Mouse (Mus musculus) embryonic facial prominence, embryonic 11.5 days (tissue): ENCODE results near the gene Meox1. TPM values are rescaled to one million over a fixed set of nuclear protein-coding genes. Genes with fewer than 3 reads are reported as not detected.

Experiments used
- ATAC-seq: fragments of 200-750 bp; cut with Nextera tagmentation; replicated peaks from 2 replicates; pipeline ENCODE4 v1.8.0; 2017; ENCODE audit warnings: low read depth; ENCODE audit not compliant: insufficient number of reproducible peaks, low FRiP score, low TSS enrichment
- DNase-seq: peaks from one replicate; pipeline ENCODE4 v3.0.0-alpha.2; 2015; ENCODE audit warnings: low spot score
- H3K27ac ChIP-seq: fragments of 300-500 bp; sonication (generic); replicated peaks from 2 replicates; pipeline ENCODE4 v1.5.1; 2014; ENCODE audit warnings: mild to moderate bottlenecking, low read depth, low read length, control low read depth
- H3K27me3 ChIP-seq: fragments of 300-500 bp; sonication (generic); 2 replicates; pipeline ENCODE4 v1.6.1; 2014; ENCODE audit warnings: mild to moderate bottlenecking, low read length, moderate library complexity, mixed read lengths; ENCODE audit not compliant: control insufficient read depth, insufficient read depth
- H3K36me3 ChIP-seq: fragments of 300-500 bp; sonication (generic); replicated peaks from 2 replicates; pipeline ENCODE4 v1.6.1; 2014; ENCODE audit warnings: low read depth, mild to moderate bottlenecking, low read length, moderate library complexity, mixed read lengths; ENCODE audit not compliant: control insufficient read depth, insufficient read depth
- H3K4me1 ChIP-seq: fragments of 300-500 bp; sonication (generic); 2 replicates; pipeline ENCODE4 v1.6.1; 2014; ENCODE audit warnings: low read length, mixed read lengths; ENCODE audit not compliant: control insufficient read depth, insufficient read depth
- H3K4me2 ChIP-seq: fragments of 300-500 bp; sonication (generic); 2 replicates; pipeline ENCODE4 v1.6.1; 2014; ENCODE audit warnings: low read depth, mild to moderate bottlenecking, control low read depth, low read length, moderate library complexity
- H3K4me3 ChIP-seq: fragments of 300-500 bp; sonication (generic); 2 replicates; pipeline ENCODE4 v1.5.1; 2014; ENCODE audit warnings: low read depth, low read length, control low read depth
- H3K9ac ChIP-seq: fragments of 300-500 bp; sonication (generic); replicated peaks from 2 replicates; pipeline ENCODE4 v1.6.1; 2014; ENCODE audit warnings: mild to moderate bottlenecking, control low read depth, low read length
- H3K9me3 ChIP-seq: fragments of 300-500 bp; sonication (generic); replicated peaks from 2 replicates; pipeline ENCODE4 v1.6.1; 2016; ENCODE audit warnings: mild to moderate bottlenecking, low read length, inconsistent platforms, mixed read lengths; ENCODE audit not compliant: control insufficient read depth
- WGBS: fragments of 180-500 bp; shearing (Covaris S2); extraction: QIAGEN DNeasy Blood & Tissue Kit; methylation state at CpG from one replicate; pipeline ENCODE4 v1.1.7; 2014; 5-methylcytosine and 5-hydroxymethylcytosine counted together
- polyA plus RNA-seq: library from polyadenylated mRNA; unstranded; fragments of >200 nt; fragmentation: Nextera tagmentation; extraction: Ambion mirVana; gene quantifications from 2 replicates; pipeline ENCODE4 v1.2.1, GENCODE M21; 2014

Meox1 gene
- polyA plus RNA-seq, 1 experiment from 2014 or later = 6.0 TPM

- peaks cover 6% of the 10 kb centered on the region for H3K4me1 ChIP-seq
- H3K27ac ChIP-seq = no peak overlapping the region
- DNase-seq (no peak), ATAC-seq (no peak)
- no peak overlapping the region for H3K4me3 ChIP-seq
- no peak overlapping the region for H3K9ac ChIP-seq
- no peaks in the 10 kb centered on the region for H3K27me3 ChIP-seq
- H3K36me3 ChIP-seq = no peaks in the 10 kb centered on the region
- 52% methylated on average over 18 of the region's 18 CpGs for WGBS
- H3K4me2 ChIP-seq = no peak overlapping the region
- no peaks in the 10 kb centered on the region for H3K9me3 ChIP-seq
These were observed 24.0 kb downstream of the Meox1 start for GRCm38 (mm10) chr11:101870067-101870765.

GRCm38 (mm10) chr11:101867513-101868052, 26.6 kb downstream of the Meox1 start:
- 31% methylated on average over 12 of the region's 12 CpGs for WGBS
- no peaks in the 10 kb centered on the region for H3K27me3 ChIP-seq
- H3K4me3 ChIP-seq = no peak overlapping the region
- H3K4me2 ChIP-seq = no peak overlapping the region
- peaks cover 6% of the 10 kb centered on the region for H3K4me1 ChIP-seq
- H3K27ac ChIP-seq = peak overlapping the region; percentile 67
- H3K9ac ChIP-seq = no peak overlapping the region; the same call in 1 of the 2 replicates
- DNase-seq (peak; percentile 81), ATAC-seq (no peak)
- no peaks in the 10 kb centered on the region for H3K9me3 ChIP-seq
- no peaks in the 10 kb centered on the region for H3K36me3 ChIP-seq

GRCm38 (mm10) chr11:101858742-101859141, 35.4 kb downstream of the Meox1 start:
- 43% methylated on average over 5 of the region's 5 CpGs for WGBS

GRCm38 (mm10) chr11:101855950-101856712, 38.0 kb downstream of the Meox1 start:
- WGBS = 62% methylated on average over 9 of the region's 9 CpGs
- Histone ChIP-seq H3K36me3 (no peaks in the 10 kb centered on the region), H3K9me3 (no peaks in the 10 kb centered on the region), H3K27ac (no peak overlapping the region), H3K4me3 (no peak overlapping the region), H3K4me2 (no peak overlapping the region), H3K4me1 (no peaks in the 10 kb centered on the region; the same call in 1 of the 2 replicates), H3K9ac (no peak overlapping the region), H3K27me3 (no peaks in the 10 kb centered on the region)
- ATAC-seq (no peak), DNase-seq (no peak)

More at GRCm38 (mm10) chr11:101858742-101859141, 35.4 kb downstream of the Meox1 start:
- Histone ChIP-seq H3K9ac (no peak overlapping the region), H3K4me3 (no peak overlapping the region), H3K4me2 (no peak overlapping the region), H3K9me3 (no peaks in the 10 kb centered on the region), H3K4me1 (no peaks in the 10 kb centered on the region; the same call in 1 of the 2 replicates), H3K27me3 (no peaks in the 10 kb centered on the region), H3K27ac (no peak overlapping the region), H3K36me3 (no peaks in the 10 kb centered on the region)
- no peak for DNase-seq
- ATAC-seq = no peak

GRCm38 (mm10) chr11:101851042-101851441, 43.1 kb downstream of the Meox1 start:
- Histone ChIP-seq H3K4me2 (no peak overlapping the region), H3K9me3 (no peaks in the 10 kb centered on the region), H3K4me3 (no peak overlapping the region), H3K9ac (no peak overlapping the region), H3K27ac (no peak overlapping the region; the same call in 1 of the 2 replicates), H3K27me3 (no peaks in the 10 kb centered on the region), H3K4me1 (no peaks in the 10 kb centered on the region), H3K36me3 (no peaks in the 10 kb centered on the region)
- WGBS = 66% methylated on average over 7 of the region's 7 CpGs
- DNase-seq (no peak), ATAC-seq (no peak)

- no peak overlapping the region for H3K9ac ChIP-seq
- H3K4me3 ChIP-seq = no peak overlapping the region
- H3K27me3 ChIP-seq = no peaks in the 10 kb centered on the region
- WGBS = 71% methylated on average over 4 of the region's 4 CpGs
- H3K27ac ChIP-seq = no peak overlapping the region
- no peak for ATAC-seq
- H3K36me3 ChIP-seq = no peaks in the 10 kb centered on the region
- no peak for DNase-seq
- no peaks in the 10 kb centered on the region for H3K4me1 ChIP-seq
- H3K9me3 ChIP-seq = no peaks in the 10 kb centered on the region
- no peak overlapping the region for H3K4me2 ChIP-seq
These were observed 44.9 kb downstream of the Meox1 start for GRCm38 (mm10) chr11:101849286-101849685.

GRCm38 (mm10) chr11:101847509-101847908, 46.7 kb downstream of the Meox1 start:
- Histone ChIP-seq H3K27ac (no peak overlapping the region), H3K4me2 (no peak overlapping the region), H3K36me3 (no peaks in the 10 kb centered on the region), H3K27me3 (no peaks in the 10 kb centered on the region), H3K4me3 (no peak overlapping the region), H3K9ac (no peak overlapping the region), H3K9me3 (no peaks in the 10 kb centered on the region), H3K4me1 (no peaks in the 10 kb centered on the region)
- DNase-seq (no peak), ATAC-seq (no peak)
- WGBS = 86% methylated on average over 5 of the region's 5 CpGs

GRCm38 (mm10) chr11:101842773-101843163, 51.4 kb downstream of the Meox1 start:
- no peaks in the 10 kb centered on the region; the same call in 1 of the 2 replicates for H3K9me3 ChIP-seq
- H3K4me1 ChIP-seq = no peaks in the 10 kb centered on the region
- H3K36me3 ChIP-seq = no peaks in the 10 kb centered on the region
- no peak overlapping the region for H3K4me2 ChIP-seq
- no peak overlapping the region for H3K27ac ChIP-seq
- no peak overlapping the region for H3K4me3 ChIP-seq
- DNase-seq (no peak), ATAC-seq (no peak)
- no peak overlapping the region for H3K9ac ChIP-seq
- H3K27me3 ChIP-seq = no peaks in the 10 kb centered on the region
- WGBS = 86% methylated on average over 3 of the region's 3 CpGs
